Mouse (Mus musculus) left cerebral cortex, adult 18-20 months (tissue): Measurements from ENCODE around the gene Gm12248. TPM values are rescaled to one million over a fixed set of nuclear protein-coding genes. Genes with fewer than 3 reads are reported as not detected.

Experiments used
- DNase-seq, 2 experiments: peaks; one replicate each; pipeline ENCODE4 v3.0.0; 2021 to 2022; ENCODE audit warnings: low spot score in 2 of 2, mixed read lengths in 1 of 2
- total RNA-seq, 2 experiments: library from RNA; stranded (reverse); gene quantifications; 2 replicates each; pipeline ENCODE4 v1.2.3; 2021

Gene Gm12248
- total RNA-seq, 2 experiments from 2014 or later = not detected

DNA sequence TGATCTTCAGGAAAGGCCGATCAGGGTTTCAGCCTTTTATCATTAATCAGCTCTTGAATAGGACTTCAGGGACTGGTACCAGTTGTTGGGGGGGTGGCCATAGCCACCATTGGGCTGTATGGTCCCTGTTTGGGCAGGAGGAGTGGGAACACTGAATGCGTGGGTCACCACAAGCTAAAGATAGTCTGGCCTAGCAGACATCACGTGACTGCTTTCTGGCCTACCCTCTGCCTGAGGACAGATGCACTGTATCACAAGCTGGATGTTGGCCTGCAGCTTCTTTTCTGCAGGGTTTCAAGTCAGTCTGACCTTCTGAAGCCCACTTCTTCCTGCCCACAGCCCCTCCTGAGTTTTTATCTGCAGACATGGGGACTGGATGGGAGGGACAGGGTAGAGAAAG lies 59.3 kb downstream of the Gm12248 start:
- DNase-seq = no peak

DNA sequence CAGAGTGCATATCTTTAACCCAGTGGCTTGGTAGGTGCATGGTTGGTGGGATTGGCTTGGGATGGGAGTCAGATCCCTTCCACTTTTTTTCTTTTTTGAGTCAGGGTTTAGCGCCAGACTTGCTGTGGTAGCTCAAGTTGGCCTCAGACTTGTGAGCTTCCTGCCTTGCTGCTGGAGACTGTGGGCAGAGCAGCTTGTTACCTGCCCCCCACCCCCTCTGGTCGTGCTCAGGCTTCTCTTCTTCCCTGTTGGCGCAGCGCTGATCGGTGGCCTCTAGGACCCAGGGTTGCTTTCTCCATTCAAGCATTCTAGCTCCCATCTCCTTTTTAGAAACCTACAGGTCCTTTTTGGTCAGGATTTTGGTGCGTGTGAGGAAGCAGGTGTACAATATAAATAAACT lies 61.8 kb downstream of the Gm12248 start:
- no peak for DNase-seq

DNA sequence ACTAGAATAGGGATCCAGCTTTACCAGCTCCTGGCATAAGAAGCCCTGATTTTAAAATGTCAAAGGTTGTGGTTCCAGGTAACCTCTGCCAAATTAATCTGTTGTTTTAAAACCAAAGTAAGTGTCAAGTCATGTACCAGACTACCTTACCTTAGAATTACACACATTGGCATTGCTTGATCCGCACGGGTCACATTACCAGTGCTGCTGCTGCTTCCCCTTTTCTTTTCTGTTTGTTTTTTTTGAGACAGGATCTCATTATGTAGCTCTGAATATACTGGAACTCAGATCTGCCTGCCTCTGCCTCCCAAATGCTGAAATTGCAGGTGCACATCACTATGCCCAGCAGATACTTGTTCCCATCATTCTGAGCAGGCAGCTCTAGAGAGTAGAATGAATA lies 63.1 kb downstream of the Gm12248 start:
- no peak for DNase-seq

DNA sequence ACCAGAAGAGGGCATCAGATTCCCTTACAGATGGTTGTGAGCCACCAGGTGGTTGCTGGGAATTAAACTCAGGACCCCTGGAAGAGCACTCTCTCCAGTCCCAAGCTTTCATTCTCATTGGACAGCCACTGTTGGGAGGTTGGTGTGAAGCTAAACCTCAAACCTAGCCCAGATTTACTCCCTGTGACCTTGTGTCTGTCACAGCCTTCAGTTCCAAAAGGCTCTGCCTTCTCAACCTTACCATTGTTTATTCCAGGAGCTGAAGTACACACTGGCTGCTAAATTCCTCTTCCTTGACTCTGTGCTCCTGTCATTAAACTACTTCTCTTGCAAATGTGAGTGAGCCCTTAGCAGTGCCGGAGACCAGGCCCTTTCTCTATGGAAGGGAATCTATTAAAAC lies 64.0 kb downstream of the Gm12248 start:
- no peak for DNase-seq

DNA sequence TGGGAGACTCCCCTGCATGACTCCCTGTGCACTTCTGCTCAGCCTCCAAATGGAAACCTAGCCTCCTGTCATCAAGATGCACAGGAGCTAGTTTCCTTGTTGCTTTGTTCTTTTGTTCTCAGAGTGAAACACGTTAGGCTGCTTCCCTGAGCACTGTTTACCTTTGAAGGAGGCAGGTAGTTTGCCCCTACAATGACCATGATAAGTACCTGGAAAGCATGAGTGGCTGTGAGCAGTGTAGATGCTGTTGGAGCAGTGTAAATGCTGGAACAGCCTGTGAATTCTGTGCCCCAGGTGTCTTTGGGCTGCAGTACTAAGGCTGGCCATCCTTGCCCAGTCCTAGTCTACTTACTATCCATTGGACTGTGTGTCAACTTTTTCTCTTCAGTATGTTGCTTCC lies 66.1 kb downstream of the Gm12248 start:
- DNase-seq = no peak

DNA sequence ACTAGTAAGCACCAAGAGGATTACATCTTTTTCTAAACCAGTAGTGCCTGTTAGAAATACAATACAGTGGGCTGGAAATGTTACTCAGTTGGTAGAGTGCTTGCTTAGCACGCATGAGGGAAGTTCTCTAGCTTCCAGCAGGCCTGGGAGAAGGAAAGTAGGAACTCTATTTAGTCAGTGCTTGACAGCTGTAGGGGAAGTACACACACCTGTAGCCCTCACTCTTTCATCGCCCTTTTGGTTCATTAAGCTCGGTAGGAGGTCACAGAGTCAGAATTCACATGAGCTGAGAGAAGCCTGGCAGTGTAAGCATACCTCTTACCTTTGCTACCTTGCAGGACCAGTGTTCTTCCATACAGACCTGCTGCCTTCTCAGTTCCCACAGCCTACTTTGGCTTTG lies 66.6 kb downstream of the Gm12248 start:
- DNase-seq = no peak

DNA sequence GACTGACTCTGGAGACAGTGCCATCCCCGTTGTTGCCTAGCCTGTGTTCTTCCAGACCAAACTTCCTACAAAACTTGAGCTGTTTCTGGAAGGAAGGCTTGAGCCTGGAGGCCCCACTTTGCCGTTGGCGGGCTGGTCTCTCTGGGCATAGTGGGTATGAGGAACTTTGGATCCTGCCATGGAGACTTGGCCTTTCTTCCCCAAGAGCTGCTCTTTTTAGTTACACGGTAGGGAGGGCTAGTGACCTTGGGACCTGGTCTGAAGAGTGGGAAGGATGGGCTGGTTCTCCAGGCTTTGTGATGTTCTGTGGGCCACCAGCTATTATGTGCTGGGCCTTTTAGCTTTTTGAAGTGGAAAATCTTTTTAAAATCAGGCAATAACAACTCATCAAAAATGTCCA lies 67.1 kb downstream of the Gm12248 start:
- DNase-seq = no peak

DNA sequence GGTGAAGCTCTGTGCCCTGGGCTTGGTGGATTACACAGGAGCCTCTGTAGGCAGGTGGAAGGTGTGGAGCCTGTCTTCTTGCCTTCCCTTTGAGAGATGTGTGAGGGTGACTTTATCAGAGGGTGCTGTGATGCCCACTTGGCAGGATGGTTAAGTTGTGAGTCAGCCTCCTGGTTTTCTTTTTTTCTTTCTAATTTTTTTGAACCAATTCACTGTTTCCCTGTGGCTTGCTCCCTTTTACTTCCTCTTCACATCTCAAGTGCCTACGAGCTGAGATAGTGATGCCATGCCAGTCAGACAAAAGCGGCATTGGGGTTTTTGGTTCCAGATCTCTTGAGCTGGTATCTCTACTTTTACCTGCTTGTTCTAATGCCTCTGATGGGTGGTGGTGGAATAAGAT lies 68.3 kb downstream of the Gm12248 start:
- no peak for DNase-seq

DNA sequence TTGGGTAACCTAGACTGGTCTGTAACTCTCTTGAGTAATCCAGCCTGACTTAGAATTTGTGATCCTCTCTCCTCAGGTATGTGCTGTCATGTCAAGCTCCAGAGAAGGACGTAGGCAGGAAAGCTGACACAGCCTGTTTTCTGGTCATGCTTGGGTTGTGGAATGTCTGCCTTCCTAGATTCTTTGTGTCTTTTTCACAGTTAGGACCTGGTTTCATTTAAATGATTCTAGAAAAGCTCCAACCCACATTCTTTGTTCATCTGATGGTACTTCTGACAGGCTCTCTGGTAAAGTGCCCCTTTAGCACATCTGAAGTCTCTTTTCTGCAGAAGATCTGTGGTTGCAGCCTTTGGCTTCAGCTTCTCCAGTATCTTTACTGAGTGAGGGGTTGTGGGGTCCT lies 68.7 kb downstream of the Gm12248 start:
- DNase-seq = no peak

DNA sequence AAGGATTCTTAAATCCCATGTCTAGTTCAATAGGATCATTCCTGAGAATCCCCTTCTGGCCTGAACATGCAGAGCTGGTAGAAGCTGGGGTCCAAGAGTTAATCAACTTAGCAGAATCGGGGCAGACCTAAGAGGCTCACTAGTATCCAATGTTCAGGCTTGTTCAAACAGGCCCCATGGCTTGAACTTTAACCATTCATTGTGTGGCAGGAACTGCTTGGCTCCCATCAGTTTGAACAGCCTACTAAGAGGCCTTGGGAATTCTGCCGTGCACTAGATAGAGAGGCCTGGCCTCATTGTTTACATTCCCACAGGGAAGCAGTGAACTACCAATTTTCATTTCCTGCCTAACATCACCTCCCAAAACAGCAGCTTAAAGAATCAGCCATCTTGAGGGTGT lies 71.3 kb downstream of the Gm12248 start:
- DNase-seq = no peak

DNA sequence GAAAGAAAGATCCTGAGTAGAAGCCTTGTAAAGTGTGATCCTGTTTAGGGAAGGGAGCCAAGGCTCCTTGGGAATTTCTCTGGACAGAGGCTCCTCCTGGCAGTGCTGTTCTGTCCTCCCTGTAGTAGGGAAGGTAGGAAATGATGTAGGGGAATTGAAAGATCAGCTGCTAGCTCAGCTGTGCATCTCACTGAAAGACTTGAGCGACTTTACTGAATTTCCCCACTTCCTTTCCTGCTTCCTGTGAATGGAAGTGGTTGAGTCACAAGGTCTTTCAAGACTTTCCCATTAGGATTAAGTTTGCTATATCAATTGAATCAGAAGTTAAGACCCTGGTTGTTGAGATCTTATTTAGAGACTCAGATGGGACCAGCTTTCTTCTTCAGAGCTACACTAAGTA lies 71.8 kb downstream of the Gm12248 start:
- DNase-seq = no peak

DNA sequence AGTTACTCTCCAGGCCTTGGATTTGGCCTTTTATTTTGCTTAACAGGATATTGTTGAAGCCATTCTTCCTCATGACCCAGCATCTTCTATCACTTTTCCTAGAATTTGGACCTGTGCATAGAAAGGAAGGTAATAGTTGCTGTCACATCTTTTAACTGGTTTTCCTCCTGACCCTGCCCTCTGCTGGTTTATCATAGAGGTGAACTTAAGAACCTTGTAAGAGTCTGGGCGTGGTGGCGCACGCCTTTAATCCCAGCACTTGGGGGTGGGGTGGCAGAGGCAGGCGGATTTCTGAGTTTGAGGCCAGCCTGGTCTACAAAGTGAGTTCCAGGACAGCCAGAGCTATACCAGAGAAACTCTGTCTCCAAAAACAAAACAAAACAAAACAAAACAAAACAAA lies 74.2 kb downstream of the Gm12248 start:
- DNase-seq = no peak

DNA sequence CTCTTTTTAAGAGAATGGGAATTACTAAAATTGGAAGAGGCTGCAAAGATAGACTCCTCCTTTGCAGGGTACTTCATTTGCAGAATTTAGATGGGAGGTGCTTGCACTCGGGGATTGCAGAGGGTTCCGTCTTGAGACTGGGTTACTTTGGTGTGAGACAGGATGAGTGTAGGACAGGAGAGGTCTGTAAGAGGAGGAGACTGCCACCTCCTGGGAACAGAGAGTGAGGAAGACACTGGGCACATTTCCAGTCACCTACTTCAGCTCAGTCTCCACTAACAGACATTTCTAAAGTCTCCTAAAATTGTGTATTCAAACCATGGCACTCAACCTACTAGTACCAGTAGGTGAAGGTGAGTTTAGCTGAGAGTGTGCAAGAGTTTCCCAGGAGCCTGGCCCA lies 74.6 kb downstream of the Gm12248 start:
- peak; percentile 32 to 49 for DNase-seq

DNA sequence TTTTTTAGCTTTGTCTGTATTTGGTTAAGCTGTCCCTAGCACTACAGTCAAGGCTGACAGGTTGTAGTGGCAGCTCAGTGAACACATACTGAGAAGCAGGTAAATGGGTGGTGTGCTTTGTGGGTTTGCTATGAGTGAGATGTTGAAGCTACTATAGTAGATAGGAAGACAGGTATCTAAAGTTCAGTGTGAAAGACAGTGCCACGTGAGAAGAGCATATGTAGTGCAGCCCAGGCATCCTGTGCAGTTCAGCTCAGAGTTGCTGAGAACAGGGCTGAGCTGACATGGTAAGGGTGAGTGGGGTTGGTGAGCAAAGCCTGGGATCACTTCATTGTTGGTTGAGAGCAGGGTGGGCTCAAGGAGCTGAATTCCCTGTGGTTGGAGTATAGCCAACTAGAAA lies 75.5 kb downstream of the Gm12248 start:
- DNase-seq = no peak

DNA sequence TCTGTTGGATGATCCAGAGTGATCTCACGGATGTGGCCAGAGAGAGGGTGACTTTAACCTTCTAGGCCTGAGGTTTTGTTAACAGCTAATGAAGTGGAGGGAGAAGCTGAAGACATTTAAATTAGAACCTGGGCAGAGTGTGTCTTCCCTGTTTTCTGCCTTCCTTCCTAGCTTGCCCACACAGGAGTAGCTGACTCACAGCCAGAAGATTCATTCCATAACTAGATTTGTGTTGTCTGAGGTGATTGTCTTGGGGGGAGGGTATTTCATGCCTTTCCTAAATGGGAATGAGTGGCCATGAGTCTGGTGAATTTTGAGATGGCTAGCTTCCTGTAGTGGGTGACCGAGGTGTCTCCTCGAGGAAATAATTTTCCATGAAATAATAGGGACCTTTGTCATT lies 76.6 kb downstream of the Gm12248 start:
- peak in 1 of 2 experiments; percentile 9 for DNase-seq

DNA sequence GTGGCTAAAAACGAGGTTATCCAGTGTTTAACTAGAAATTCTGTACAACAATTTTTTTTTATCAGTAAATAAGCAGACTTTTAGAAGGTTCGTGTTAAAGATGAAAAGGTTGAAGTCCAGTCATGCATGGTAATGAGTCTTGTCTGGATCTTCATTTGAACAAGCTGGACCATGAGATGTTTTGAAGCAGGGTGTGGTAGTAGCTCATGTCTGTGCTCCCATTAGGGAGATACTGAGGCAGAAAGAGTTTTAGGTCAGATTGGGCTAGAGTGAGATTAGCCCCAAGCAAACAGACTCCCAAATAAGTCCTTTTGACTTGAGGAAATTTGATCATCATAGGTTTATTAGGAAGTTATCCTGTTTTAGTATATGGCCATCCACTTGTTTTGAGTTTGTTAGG lies 77.6 kb downstream of the Gm12248 start:
- DNase-seq = no peak

DNA sequence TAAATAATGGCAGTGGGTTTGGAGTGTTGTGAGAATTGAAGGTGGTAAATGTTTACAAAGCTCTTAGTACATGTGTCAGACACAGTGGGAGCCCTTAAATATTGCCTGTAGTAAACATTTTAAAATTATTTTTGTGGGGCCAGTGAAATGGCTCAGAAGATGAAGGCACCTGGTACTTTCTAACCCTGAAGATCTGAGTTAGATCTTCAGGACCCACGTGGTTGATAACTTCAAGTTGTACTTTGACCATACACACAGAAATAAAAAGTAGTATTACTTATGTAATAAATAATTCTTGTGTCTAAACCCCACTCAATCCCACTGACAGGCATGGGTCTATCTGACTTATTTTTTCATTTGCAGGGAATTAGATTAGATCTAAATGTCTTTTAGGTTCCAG lies 78.3 kb downstream of the Gm12248 start:
- no peak for DNase-seq

Other genes starting within 250 kb of the Gm12248 start
- gene Larp1, start 84.1 kb downstream of the Gm12248 start, total RNA-seq = 10 to 100 TPM; 87.5 to 89.1 TPM
- gene Cnot8, start 11.0 kb upstream of the Gm12248 start, total RNA-seq = 10 to 100 TPM; 55.8 to 56.4 TPM
- 10 to 100 TPM; 18.9 to 19.0 TPM for gene Gemin5, start 75.4 kb upstream of the Gm12248 start, total RNA-seq
- gene Mrpl22, start 78.5 kb upstream of the Gm12248 start, total RNA-seq = 10 to 100 TPM; 36.0 to 39.6 TPM
- 1 to 10 TPM; 3.8 to 5.4 TPM for gene Igtp, start 106.4 kb upstream of the Gm12248 start, total RNA-seq
- 1 to 10 TPM; 2.4 to 3.6 TPM for gene Irgm2, start 106.5 kb upstream of the Gm12248 start, total RNA-seq
- not detected for gene 4930438A08Rik, start 181.7 kb upstream of the Gm12248 start, total RNA-seq
- 10 to 100 TPM; 25.4 to 28.9 TPM for gene Zfp692, start 213.9 kb upstream of the Gm12248 start, total RNA-seq
- gene Zfp672, start 237.2 kb upstream of the Gm12248 start, total RNA-seq = 10 to 100 TPM; 39.4 to 45.1 TPM
- gene Sh3bp5l, start 237.6 kb upstream of the Gm12248 start, total RNA-seq = 10 to 100 TPM; 50.1 to 53.7 TPM